Mouse (Mus musculus): ENCODE measurements at regions not wholly inside any gene's neighbourhood (a gene's known extent, or its start where the extent isn't known, plus 50 kb on each side); places are given as distances from the start of the nearest gene placed in this dataset.

DNA sequence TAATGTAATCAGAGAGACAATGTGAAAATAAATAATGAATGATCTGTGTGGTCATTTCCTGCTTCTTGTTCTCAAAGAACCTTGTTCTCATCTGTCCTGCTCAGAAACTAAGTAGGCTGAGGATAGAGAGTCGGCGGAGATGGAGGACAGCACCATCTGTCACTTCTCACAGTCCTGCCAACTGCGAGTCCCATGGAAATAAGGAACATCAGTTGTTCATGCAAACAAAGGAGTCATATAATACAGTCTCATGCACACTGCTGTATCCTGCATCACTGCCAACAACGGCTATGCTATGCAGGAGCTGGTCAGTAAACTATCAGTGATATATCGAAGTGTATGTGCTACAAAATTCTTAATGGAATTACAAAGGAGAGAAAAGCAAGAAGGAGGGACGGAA is 285.7 kb upstream of the Mctp2 start:
- TF ChIP-seq CTCF (IDR thresholded peaks at IDR 0.05; ENCODE audit: insufficient read depth, low read depth, low read length): no peak
- TF ChIP-seq POLR2A (IDR thresholded peaks at IDR 0.05; ENCODE audit: insufficient read depth, low read depth, low read length): no peak
